Mouse (Mus musculus) lung, postnatal 0 days (tissue): ENCODE data around the gene Zfp275.

Experiments used
- CTCF ChIP-seq: IDR thresholded peaks from 2 replicates; pipeline ENCODE4 v1.5.1; 2016; ENCODE audit warnings: antibody characterized with exemption, mild to moderate bottlenecking
- EP300 ChIP-seq: IDR thresholded peaks from 2 replicates; pipeline ENCODE4 v1.6.1; 2016; ENCODE audit warnings: antibody characterized with exemption, mild to moderate bottlenecking, control low read depth

DNA sequence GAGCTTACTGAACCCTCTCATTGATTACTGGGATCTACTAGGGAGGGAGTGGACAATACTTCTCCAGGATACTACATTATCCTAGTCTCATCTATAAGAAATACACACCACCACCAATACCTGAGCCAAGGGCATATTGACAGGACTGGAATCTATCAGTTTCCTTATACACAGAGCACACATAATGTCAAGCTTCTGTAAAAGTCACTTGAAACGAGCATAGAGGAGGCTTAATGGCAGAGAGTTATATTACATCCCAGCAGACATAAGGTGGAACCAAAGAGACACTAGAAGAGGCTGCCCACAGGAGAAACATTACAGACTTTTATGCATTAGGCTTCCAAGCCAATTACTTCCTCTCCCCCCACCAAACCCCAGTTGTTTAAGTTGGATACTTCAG is 42.5 kb downstream of the Zfp275 start:
- TF ChIP-seq CTCF: no peak
- TF ChIP-seq EP300: no peak
